Mouse (Mus musculus): ENCODE measurements at regions not wholly inside any gene's neighbourhood (a gene's known extent, or its start where the extent isn't known, plus 50 kb on each side); places are given as distances from the start of the nearest gene placed in this dataset.

DNA sequence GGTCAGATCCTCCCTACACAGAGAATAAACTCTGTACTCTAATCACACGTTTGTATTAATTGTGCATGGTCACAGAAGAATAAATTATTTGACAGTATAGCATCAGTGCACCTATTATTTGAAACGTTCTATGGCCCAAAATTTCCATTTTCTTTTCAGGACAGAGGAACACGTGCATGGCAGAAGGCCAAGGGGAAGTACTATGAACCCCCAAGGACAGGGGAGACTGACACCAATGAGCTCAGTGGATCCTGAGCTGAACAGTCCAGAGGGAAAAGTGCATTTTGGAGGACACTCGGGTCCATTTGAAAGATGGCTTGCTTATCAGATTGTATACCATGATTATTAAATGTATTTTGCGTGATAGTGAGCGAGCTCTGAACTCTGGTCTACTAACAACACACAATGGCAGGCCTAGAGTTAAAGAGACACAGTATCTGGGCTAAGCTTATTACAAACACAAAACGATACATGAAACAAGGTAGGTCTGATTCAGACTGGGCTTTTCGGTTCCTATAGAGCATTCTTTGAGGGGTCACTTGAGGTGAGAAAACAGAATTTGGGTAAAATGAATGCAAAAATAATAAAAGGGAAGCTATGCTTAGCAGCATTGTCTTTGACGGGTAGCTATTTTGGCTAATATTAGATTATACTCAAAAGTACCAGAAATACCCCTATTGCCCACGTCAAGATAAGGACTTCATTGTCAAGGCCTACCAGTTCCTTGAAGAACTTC lies 1431.7 kb downstream of the Slc22a22 start:
- no peak for DNase-seq (ENCODE audit: low spot score in 2 of 2)

DNA sequence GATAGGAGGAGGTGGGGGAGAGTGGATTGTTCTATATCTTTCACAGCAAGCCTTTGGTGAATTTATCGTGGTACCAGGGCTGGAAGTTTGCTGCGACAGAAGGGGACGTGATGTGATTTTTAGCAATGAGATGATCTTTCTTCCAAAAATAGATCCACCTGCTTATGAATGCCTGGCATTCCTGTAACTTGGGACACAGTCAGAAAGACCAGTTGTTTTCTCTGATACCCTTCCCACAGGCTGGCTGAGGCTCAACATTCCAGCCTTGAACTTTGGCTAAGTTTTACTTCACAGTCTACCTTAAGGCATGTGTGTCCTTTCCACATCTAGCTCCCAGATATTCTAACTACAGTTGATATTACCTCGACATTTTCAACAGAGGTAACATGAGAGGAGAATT lies 1434.1 kb downstream of the Slc22a22 start:
- no peak for DNase-seq (ENCODE audit: low spot score in 2 of 2)

DNA sequence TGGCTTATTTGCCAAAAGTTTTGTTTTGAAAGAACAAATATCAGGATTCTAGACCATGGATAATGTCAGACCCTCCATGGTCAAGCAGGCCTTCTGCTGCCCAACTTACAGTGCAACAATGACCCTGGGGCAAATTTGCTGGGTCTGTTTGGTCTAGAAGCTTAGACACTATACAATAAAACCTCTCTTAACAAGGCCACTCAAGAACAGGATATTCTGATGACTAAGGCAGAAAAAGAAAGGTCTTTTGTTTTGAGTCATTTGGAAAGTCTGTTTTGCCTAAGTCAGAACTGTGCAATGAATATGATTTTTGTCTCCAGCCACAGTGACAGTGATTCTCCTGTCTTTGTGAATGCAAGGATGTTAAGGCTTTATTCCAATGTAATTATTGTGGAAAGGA lies 1435.0 kb downstream of the Slc22a22 start:
- DNase-seq (ENCODE audit: low spot score in 2 of 2), result no peak

DNA sequence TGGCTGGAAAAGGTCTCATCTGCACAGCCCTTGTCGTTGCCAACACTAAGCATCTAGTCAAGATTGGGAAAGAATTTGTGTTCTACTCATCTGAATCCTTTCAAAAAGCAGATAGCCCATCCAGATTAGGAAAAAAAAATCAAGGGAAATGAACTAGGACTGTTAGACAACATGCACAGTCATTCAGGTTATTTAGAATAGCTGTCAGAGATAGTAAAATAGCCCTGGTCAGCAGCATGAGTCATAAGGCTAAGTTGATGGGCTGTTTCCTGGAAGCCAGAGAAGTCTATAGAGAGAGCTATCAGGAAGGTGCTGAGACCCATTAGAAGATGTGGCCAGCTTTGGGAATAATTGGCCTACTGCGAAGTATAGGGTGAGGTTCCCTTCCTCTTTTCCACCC lies 1447.4 kb downstream of the Slc22a22 start:
- DNase-seq (ENCODE audit: low spot score in 2 of 2), result no peak

DNA sequence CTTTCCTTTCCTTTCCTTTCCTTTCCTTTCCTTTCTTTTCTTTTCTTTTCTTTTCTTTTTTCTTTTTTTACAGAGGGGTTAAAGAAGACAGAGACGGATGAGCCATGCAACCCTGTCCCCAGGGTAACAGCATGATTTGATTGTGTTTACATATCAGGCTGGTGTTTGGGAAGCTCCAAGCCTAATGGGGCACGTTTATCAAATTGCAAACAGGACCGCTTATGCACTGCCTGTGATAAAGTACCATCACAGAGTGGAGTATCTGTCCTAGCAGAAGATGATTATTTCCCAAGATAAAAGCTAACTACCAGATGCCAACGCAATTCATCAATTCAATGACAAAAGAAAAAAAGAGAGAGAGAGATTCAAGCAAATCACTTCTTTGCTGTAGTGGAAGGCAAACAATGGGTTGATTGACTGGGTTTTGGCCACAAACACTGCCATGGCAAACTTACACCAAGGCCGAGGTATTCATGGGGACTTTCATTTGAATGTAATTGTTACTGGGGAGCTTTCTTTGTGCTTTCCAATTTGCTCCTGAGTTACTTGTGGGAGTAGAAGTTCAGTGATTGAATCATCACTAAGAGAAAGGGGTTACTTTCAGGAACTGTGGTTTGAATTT lies 1450.1 kb downstream of the Slc22a22 start:
- no peak for DNase-seq (ENCODE audit: low spot score in 2 of 2)

DNA sequence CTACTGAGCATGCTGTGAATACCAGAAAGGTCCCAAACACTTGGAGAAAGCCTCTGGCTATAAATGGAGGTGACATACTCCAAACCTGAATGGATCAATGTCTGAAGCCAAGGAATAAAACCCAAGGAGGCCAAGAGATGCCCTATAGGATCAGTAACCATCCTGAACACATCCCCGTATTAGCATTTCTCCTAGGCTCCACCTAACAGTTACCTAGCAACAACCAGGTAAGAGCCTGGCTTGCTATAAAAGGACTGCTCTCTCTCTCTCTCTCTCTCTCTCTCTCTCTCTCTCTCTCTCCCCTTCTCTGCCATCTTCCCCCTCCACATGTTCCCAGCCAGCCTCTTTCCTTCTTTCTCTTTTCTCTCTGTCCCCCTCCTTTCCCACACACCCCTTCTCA lies 1452.7 kb downstream of the Slc22a22 start:
- DNase-seq (ENCODE audit: low spot score in 2 of 2), result no peak

DNA sequence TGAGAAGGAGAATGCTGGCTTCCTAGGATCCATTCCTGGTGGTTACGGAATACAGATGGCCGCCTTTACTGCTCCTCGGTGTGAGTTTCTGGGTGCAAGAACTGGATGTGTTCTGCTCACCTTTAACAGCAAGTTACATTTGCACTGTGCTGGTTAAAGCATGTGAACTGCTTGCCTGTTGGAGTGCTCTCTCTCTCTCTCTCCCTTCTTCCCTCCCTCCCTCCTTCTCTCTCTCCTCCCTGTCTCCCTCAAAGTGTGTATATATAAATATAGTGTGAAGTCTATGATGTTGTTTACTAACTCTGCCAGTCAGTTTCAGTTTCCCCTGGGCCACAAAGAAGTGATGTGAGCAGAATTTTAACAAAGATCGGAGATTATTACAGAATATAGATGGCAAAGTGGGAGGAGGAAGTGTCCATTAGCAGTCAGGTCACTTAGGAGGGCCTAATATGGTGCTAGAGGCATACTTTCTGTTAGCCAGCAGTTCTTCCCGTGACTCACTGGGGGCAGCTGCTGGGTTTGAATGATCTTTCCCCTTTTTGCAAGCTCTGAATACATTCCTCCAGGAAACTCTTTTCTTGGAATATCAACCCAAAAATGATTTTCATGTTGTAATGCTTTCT lies 1453.5 kb downstream of the Slc22a22 start:
- no peak for DNase-seq (ENCODE audit: low spot score in 2 of 2)

DNA sequence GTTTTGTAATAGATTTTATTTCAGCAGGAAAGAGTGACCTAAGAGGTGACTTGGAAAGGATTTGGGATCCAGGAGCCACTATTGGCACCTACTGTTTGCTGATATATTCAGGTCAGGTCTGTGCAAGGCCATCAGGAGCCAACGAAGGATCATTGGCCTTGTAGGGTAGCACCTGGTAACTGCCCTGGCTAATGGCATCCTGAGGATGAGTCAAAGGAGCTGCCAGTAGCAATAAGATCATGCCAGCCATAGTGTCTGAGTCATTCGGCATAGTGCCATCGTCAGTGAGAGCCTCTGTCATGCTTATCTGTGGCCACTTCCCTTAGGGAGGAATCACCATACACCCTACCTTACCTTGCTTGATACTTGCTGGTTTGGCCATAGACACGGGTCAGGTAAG lies 1455.1 kb downstream of the Slc22a22 start:
- no peak for DNase-seq (ENCODE audit: low spot score in 2 of 2)

DNA sequence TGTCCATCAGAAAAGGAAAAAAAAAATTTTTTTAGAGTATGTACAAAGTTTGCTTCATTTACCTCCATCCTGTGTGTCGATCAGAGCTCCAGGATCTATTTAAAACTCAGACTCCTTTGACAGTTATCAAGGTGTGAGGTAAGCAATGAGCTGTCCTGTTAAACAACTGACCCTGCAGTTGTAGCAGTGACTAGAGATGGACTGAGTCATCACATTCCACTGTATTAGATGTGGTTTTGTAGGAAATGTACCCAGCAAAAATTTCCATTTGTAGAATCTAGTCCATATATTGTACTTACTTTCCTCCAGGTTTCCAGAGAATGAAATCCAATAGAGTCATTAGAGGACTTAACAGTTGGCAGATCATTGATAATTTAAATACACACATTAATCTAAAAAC lies 1459.3 kb downstream of the Slc22a22 start:
- DNase-seq (ENCODE audit: low spot score in 2 of 2), result no peak

DNA sequence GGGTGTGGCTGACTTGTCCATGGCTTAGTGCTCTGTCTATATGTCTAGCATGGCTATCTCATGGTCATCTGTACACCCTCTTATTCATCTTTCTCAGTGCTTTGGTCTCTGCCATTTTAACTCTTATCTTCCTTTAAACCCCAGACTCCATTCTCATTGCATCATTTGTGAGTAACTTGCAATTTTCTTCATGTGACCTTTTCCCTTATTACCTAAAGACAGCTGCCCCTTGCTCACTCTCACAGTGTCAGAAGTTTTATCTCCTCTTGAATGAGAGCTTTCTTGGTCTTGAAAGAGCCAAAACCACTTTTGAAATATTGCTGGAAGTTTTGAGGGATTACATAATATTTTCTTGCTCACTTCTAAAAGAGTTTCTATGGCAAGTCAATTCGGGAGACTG lies 1459.9 kb downstream of the Slc22a22 start:
- no peak for DNase-seq (ENCODE audit: low spot score in 2 of 2)

DNA sequence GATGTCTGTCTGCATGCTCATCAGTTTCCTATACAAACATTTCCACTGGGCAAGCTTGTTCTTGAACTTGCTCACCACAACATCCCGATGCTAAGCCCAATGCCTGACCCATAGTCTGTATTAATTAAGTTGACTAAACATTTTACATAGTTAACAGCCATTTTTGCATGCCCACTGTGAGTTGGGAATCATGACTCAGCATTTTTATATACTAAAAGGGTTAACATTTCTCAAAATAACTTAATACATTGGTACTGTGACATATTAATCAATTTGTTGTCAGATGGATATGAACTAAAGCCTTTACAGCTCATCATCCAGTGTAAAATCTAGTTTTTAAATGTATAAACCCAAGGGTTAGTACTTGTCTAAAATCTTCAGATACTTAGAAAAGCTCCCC lies 1461.4 kb downstream of the Slc22a22 start:
- DNase-seq (ENCODE audit: low spot score in 2 of 2), result no peak

DNA sequence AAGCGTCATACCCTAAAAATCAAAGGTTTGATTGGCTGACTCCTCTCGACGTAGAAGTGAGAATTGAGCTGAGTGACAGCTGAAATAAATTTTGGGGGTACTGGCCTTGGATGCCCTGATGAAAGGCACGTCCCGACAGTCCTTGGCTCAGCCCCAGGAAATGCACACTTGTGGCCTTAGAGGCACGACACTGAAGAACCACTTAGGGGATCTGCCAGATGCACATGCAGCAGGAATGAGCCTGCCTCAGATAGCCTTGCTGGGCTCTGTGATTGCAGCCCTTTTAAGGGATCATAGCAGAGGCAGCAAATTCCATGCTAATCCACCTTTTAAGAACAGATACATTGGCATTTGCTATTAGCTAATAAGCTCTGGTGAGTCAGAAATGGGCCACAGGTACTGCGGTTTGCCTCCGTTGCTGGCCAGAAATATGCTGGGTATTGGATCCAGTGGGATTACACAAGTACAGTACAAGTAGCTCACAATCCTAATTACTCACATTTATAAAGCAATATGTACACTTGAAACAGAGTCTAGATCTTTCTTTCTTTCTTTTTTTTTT lies 1463.3 kb downstream of the Slc22a22 start:
- no peak for DNase-seq (ENCODE audit: low spot score in 2 of 2)

DNA sequence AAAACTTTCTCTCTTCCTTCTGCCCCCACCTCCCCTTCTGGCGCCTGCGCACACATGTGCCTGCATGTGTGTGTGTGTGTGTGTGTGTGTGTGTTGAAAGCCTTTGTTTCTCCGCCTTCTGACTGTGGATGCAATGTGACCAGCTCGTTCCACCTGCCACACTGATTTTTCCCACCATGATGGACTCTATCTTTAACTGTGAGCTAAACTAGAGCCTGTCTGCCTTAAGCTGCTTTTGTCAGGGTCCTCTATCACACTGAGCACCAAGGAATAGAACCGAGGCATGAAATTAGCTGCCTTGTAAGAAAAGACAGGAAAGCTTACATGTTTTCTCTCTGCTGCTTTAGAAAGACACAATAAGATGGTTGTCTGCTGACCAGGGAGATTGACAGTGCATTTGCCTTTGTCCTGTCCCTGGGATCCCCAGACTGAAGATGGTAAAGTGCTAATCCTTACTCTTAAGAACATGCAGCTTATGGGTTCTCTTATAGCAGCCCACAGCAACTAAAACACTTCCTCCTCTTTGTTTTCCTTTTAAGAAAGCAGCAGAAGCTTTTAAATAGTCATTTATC lies 1468.7 kb downstream of the Slc22a22 start:
- DNase-seq (ENCODE audit: low spot score in 2 of 2), result no peak

DNA sequence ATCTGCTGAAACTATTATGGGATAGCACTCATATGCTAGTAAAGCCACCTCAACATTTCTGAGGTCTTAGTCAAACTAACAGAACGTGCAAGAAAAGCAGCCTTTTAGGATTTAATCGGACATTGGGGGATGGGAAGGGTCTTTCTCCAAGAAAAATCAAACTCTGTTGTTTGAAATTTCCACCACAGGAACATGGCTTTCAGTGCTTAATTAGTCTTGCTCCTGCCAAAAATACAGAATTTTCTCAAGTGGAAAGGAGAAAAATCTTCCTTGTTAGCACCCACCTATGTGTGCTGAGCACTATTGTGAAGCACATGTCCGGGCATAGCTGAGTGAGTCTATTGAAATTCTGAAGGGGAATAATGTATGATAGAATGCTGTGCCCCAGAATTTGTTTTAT lies 1470.0 kb downstream of the Slc22a22 start:
- no peak for DNase-seq (ENCODE audit: low spot score in 2 of 2)

DNA sequence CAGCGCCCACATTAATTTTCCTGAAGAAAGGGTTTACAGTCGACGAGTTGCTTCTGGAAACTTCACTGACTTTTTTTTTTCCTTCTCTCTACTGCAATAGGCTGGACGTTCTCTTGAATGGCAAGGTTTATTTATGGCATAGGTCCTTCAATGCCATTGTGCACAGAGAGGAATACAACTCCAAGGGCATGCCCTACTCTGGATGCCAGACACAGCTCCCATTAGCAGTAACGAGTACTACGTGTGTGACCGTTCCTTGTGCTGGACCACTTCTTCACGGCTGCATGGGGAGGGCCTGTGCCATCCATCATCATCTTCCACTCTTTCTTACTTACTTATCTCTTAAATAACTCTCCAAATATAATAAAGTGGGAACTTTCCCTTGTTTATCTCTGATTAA lies 1472.1 kb downstream of the Slc22a22 start:
- DNase-seq (ENCODE audit: low spot score in 2 of 2), result no peak

DNA sequence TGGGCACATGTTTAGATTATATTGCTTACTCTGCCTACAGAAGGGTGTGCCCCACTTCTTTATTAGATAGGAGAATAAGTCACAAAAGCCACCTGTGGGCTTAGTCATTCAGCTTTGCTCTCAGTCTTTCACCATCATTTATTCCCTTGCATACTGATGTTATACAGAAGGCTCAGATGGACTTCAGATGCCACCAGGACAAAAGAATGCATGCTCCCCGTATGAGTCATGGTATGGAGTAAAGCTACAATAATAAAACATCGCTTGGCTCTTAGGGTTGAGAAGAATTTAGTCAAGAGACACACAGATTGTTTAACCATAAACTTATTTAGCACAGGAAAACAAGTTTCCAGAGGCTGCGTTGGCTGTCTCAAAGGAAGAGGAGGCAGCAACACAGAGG lies 1473.5 kb downstream of the Slc22a22 start:
- no peak for DNase-seq (ENCODE audit: low spot score in 2 of 2)

DNA sequence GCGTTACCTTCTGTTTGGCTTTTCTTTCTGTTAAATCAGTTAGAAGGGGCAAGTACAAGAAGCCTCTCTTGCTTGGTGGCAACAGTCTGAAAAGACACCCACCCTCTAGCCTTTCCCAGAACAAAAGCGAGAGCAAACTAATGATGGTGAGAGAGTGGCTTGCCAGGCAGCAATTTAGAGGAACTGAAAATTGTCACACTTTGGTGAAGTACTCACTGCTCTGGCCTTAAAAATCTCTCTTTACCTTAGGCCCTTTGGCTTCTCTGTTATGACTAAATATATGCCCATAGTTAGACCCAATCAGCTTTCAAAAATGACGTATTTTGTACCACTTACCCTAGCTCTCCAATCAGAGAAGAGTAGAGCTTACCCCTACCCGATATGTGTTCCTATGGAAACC lies 1477.8 kb downstream of the Slc22a22 start:
- no peak for DNase-seq (ENCODE audit: low spot score in 2 of 2)

DNA sequence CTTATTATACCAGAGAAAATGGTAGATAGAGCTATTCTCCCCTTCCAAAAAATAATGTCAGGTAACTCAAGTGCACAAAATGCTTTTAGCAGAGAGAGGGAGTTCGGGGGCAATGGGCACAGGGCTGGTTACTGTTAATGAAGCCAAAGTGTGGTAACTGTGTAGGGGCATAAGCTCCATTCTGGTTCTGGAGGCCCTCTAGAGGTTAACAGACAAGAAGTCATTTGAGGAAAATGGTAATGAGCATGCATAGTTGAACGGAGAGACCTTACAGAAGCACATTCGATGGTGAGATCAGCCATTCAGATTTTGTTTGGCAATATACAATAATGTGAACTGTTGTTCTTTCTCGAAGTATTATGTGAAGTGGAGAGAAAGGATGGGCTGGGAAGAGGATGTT lies 1479.4 kb downstream of the Slc22a22 start:
- DNase-seq (ENCODE audit: low spot score in 2 of 2), result no peak

DNA sequence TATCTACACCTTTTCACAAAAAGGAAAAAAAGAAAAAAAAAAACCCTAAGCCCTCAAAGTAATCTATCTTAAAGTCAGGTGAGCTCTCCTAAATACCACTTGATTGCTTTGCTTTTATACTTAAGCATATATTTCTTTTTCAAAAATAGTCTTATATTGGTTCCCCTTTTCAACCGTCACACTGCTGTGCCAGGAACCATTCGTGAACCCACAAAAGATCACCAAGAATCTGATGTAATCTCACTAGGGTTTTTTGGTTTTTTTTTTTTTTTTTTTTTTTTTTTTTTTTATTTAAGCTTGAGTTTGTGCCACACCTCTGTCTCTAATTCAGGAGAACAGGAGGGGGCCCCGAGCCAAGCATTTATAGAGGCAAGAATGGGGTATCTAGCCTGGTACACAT lies 1482.7 kb downstream of the Slc22a22 start:
- no peak for DNase-seq (ENCODE audit: low spot score in 2 of 2)

DNA sequence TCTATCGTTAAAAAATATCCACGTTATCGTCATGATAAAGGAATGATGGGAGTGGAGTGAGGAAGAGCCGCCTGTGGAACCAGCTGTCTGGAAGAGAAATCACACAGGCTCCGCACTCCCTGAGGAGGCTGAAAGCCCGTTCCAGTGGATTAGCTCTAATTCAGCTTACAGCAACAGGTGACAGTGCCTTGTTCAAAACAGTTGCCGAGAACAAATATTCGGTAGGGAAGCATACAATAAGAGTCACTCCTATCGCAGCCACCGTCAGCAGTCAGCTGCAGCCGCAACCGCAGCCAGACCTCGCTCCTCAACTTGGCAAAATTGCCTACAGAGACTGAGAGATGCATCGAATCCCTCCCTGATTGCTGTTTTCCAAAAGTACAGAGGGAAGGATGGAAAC lies 1501.6 kb downstream of the Slc22a22 start:
- DNase-seq (ENCODE audit: low spot score in 2 of 2), result no peak

DNA sequence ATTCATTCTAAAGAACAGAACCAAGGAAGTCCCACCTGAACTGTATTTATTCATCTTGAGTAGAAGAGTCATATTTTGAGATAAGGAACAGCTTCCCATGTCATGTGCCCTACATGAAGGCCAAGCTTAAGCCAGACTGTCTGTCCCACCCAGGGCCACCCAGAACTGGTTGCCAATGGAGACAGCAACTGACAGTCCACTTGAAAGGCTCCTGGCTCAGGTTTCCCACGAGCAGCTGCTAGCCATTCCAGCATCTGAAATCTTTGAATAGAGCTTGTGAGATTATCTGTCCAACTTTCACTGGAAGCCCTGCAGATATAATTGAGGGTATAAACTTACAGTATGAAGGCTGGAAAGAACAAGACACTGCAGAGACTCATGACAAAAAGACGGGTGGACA lies 1510.6 kb downstream of the Slc22a22 start:
- no peak for DNase-seq (ENCODE audit: low spot score in 2 of 2)

DNA sequence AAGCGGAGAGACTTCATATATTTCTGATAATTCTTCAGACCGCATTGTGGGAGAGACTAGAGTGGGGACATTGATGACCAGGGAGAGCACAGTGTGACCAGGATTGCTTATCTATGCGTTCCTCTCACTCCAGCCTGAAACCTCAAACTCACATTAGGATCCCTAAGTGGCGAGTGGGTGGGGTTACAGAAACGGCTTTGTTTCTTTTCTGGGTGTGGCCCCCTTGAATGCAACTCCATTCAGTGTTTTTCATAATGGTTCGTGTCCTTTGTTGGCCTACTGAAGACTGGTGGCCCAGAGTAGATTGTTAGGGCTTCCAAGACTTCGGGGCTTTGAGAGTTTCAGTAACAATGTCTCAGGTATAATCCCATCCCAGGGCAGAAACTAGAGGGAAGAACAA lies 1512.1 kb downstream of the Slc22a22 start:
- DNase-seq (ENCODE audit: low spot score in 2 of 2), result no peak
